Mouse (Mus musculus) midbrain, embryonic 14.5 days (tissue): ENCODE measurements around the gene Fam50a. TPM values are rescaled to one million over a fixed set of nuclear protein-coding genes. Genes with fewer than 3 reads are reported as not detected.
"Not testable (repeated sequence)": the region's sequence is repeated elsewhere in the genome, so short reads cannot be mapped to it uniquely, and the experiment has no call there.

Experiments
- ATAC-seq: fragments of 200-750 bp; cut with Nextera tagmentation; 2 replicates; pipeline ENCODE4 v1.8.0; 2017; ENCODE audit warnings: moderate number of reproducible peaks, moderate library complexity; ENCODE audit not compliant: low FRiP score, low TSS enrichment
- DNase-seq: peaks from one replicate; pipeline ENCODE4 v3.0.0-alpha.2; 2015
- H3K27ac ChIP-seq: fragments of 300-500 bp; sonication (generic); replicated peaks from 2 replicates; pipeline ENCODE4 v1.5.1; 2014; ENCODE audit warnings: mild to moderate bottlenecking, low read depth, low read length, moderate library complexity
- H3K27me3 ChIP-seq: fragments of 300-500 bp; sonication (generic); 2 replicates; pipeline ENCODE4 v1.6.1; 2014; ENCODE audit warnings: low read length, control low read depth, mixed read lengths; ENCODE audit not compliant: control insufficient read depth, insufficient read depth
- H3K36me3 ChIP-seq: fragments of 300-500 bp; sonication (generic); 2 replicates; pipeline ENCODE4 v1.6.1; 2014; ENCODE audit warnings: low read length, control low read depth; ENCODE audit not compliant: control insufficient read depth, insufficient read depth
- H3K4me1 ChIP-seq: fragments of 300-500 bp; sonication (generic); 2 replicates; pipeline ENCODE4 v1.6.1; 2014; ENCODE audit warnings: mild to moderate bottlenecking, antibody characterized with exemption, low read length, control low read depth; ENCODE audit not compliant: control insufficient read depth, insufficient read depth
- H3K4me2 ChIP-seq: fragments of 300-500 bp; sonication (generic); 2 replicates; pipeline ENCODE4 v1.6.1; 2014; ENCODE audit warnings: mild to moderate bottlenecking, low read length, moderate library complexity
- H3K4me3 ChIP-seq: fragments of 300-500 bp; sonication (generic); replicated peaks from 2 replicates; pipeline ENCODE4 v1.5.1; 2014; ENCODE audit warnings: low read depth, low read length
- H3K9ac ChIP-seq: fragments of 300-500 bp; sonication (generic); replicated peaks from 2 replicates; pipeline ENCODE4 v1.6.1; 2014; ENCODE audit warnings: mild to moderate bottlenecking, low read length, moderate library complexity
- H3K9me3 ChIP-seq: fragments of 300-500 bp; sonication (generic); 2 replicates; pipeline ENCODE4 v1.6.1; 2016; ENCODE audit warnings: low read length, control low read depth, mixed read lengths; ENCODE audit not compliant: control insufficient read depth
- WGBS: fragments of 180-500 bp; shearing (Covaris S2); extraction: QIAGEN DNeasy Blood & Tissue Kit; methylation state at CpG from one replicate; pipeline ENCODE4 v1.1.7; 2014; 5-methylcytosine and 5-hydroxymethylcytosine counted together
- polyA plus RNA-seq: library from polyadenylated mRNA; unstranded; fragments of >200 nt; fragmentation: Nextera tagmentation; extraction: Ambion mirVana; gene quantifications from 2 replicates; pipeline ENCODE4 v1.2.1, GENCODE M21; 2014

The Fam50a gene
- polyA plus RNA-seq, 1 experiment from 2014 or later, result 43.2 TPM

GRCm38 (mm10) chrX:74304867-74305700, 7.7 kb upstream of the Fam50a start, which contains the start of gene Gdi1:
Gdi1 (plus strand) TSS chrX:74304998.
- WGBS, result 22% methylated on average over 36 of the region's 41 CpGs
- H3K4me1 ChIP-seq, result 0 out of 2 replicates have a peak, but pooled peaks cover 8% of the 10 kb centered on the region
- H3K27me3 ChIP-seq, result no peaks in the 10 kb centered on the region
- H3K9me3 ChIP-seq, result no peaks in the 10 kb centered on the region
- peaks cover 63% of the 10 kb centered on the region for H3K36me3 ChIP-seq
- peak within 1 kb of the TSS; percentile 55 for H3K4me3 ChIP-seq
- peak; percentile 85 for ATAC-seq
- H3K9ac ChIP-seq, result peak within 1 kb of the TSS; percentile 73
- peak within 1 kb of the TSS; percentile 70 for H3K4me2 ChIP-seq
- DNase-seq, result peak; percentile 86
- peak within 1 kb of the TSS; percentile 95 for H3K27ac ChIP-seq

GRCm38 (mm10) chrX:74328725-74329161, 15.9 kb downstream of the Fam50a start, which contains the start of gene Plxna3:
Plxna3 (plus strand) TSS chrX:74329066.
- DNase-seq (peak; percentile 85), ATAC-seq (peak; percentile 94)
- H3K4me3 ChIP-seq, result peak within 1 kb of the TSS; percentile 51
- H3K4me2 ChIP-seq, result peak within 1 kb of the TSS; percentile 73
- H3K36me3 ChIP-seq, result peaks cover 19% of the 10 kb centered on the region; the same call in 1 of the 2 replicates
- H3K27ac ChIP-seq, result peak within 1 kb of the TSS; percentile 86
- H3K4me1 ChIP-seq, result peaks cover 15% of the 10 kb centered on the region
- H3K9me3 ChIP-seq, result no peaks in the 10 kb centered on the region
- WGBS, result 28% methylated on average over 28 of the region's 30 CpGs
- H3K9ac ChIP-seq, result peak within 1 kb of the TSS; percentile 63
- H3K27me3 ChIP-seq, result no peaks in the 10 kb centered on the region

GRCm38 (mm10) chrX:74329215-74329671, 16.4 kb downstream of the Fam50a start:
- WGBS, result 34% methylated on average over 10 of the region's 10 CpGs
- H3K4me2 ChIP-seq, result peak overlapping the region; percentile 73
- peak; percentile 32 for DNase-seq

GRCm38 (mm10) chrX:74330166-74330930, 17.5 kb downstream of the Fam50a start:
- no peak for ATAC-seq
- WGBS, result 18% methylated on average over 2 of the region's 2 CpGs
- peak; percentile 3 for DNase-seq

More at GRCm38 (mm10) chrX:74329215-74329671, 16.4 kb downstream of the Fam50a start:
- peak overlapping the region; percentile 63 for H3K9ac ChIP-seq
- H3K27me3 ChIP-seq, result no peaks in the 10 kb centered on the region
- peak; percentile 55 for ATAC-seq
- H3K27ac ChIP-seq, result peak overlapping the region; percentile 86
- H3K4me1 ChIP-seq, result peaks cover 15% of the 10 kb centered on the region
- H3K9me3 ChIP-seq, result no peaks in the 10 kb centered on the region
- H3K36me3 ChIP-seq, result peaks cover 23% of the 10 kb centered on the region; the same call in 1 of the 2 replicates
- H3K4me3 ChIP-seq, result peak overlapping the region; percentile 51

GRCm38 (mm10) chrX:74352645-74353466, 40.0 kb downstream of the Fam50a start:
- no peaks in the 10 kb centered on the region for H3K36me3 ChIP-seq
- 29% methylated on average over 13 of the region's 13 CpGs for WGBS
- ATAC-seq, result 0 out of 2 replicates have a peak, but pooled peaks have one; percentile 11

More at GRCm38 (mm10) chrX:74330166-74330930, 17.5 kb downstream of the Fam50a start:
- Histone ChIP-seq H3K27ac (peak overlapping the region; percentile 86; the same call in 1 of the 2 replicates), H3K27me3 (no peaks in the 10 kb centered on the region), H3K36me3 (peaks cover 32% of the 10 kb centered on the region; the same call in 1 of the 2 replicates), H3K9me3 (no peaks in the 10 kb centered on the region), H3K9ac (peak overlapping the region; percentile 63), H3K4me1 (peaks cover 15% of the 10 kb centered on the region), H3K4me2 (peak overlapping the region; percentile 73), H3K4me3 (peak overlapping the region; percentile 51)

GRCm38 (mm10) chrX:74353467-74353770, 40.6 kb downstream of the Fam50a start, which contains the start of gene Lage3:
Lage3 (minus strand) TSS chrX:74353618.
- ATAC-seq (peak; percentile 64), DNase-seq (peak; percentile 91)
- peak within 1 kb of the TSS; percentile 41 for H3K4me3 ChIP-seq
- peak within 1 kb of the TSS; percentile 48 for H3K9ac ChIP-seq
- no peaks in the 10 kb centered on the region for H3K27me3 ChIP-seq
- H3K4me2 ChIP-seq, result peak within 1 kb of the TSS; percentile 60
- H3K4me1 ChIP-seq, result no peaks in the 10 kb centered on the region
- H3K36me3 ChIP-seq, result no peaks in the 10 kb centered on the region
- no peaks in the 10 kb centered on the region for H3K9me3 ChIP-seq
- peak within 1 kb of the TSS; percentile 64 for H3K27ac ChIP-seq
- 26% methylated on average over 14 of the region's 22 CpGs for WGBS

More at GRCm38 (mm10) chrX:74352645-74353466, 40.0 kb downstream of the Fam50a start:
- peak overlapping the region; percentile 48 for H3K9ac ChIP-seq
- DNase-seq, result no peak
- peak overlapping the region; percentile 60 for H3K4me2 ChIP-seq
- peak overlapping the region; percentile 64 for H3K27ac ChIP-seq
- peak overlapping the region; percentile 41 for H3K4me3 ChIP-seq
- H3K27me3 ChIP-seq, result no peaks in the 10 kb centered on the region
- no peaks in the 10 kb centered on the region for H3K9me3 ChIP-seq
- no peaks in the 10 kb centered on the region for H3K4me1 ChIP-seq

GRCm38 (mm10) chrX:74357069-74357468, 44.2 kb downstream of the Fam50a start:
- H3K27me3 ChIP-seq, H3K4me3 ChIP-seq, H3K9me3 ChIP-seq, DNase-seq, H3K27ac ChIP-seq, ATAC-seq, H3K36me3 ChIP-seq, H3K4me2 ChIP-seq, H3K4me1 ChIP-seq, H3K9ac ChIP-seq: not testable (repeated sequence)
- WGBS, result 84% methylated on average over 3 of the region's 3 CpGs

GRCm38 (mm10) chrX:74359171-74359570, 46.3 kb downstream of the Fam50a start:
- no peak overlapping the region for H3K9ac ChIP-seq
- no peak for ATAC-seq
- H3K4me3 ChIP-seq, result no peak overlapping the region
- WGBS, result 62% methylated on average over 11 of the region's 11 CpGs
- DNase-seq, result no peak
- H3K4me2 ChIP-seq, result no peak overlapping the region
- no peaks in the 10 kb centered on the region for H3K27me3 ChIP-seq
- H3K27ac ChIP-seq, result no peak overlapping the region
- H3K9me3 ChIP-seq, result no peaks in the 10 kb centered on the region
- H3K36me3 ChIP-seq, result no peaks in the 10 kb centered on the region
- H3K4me1 ChIP-seq, result no peaks in the 10 kb centered on the region
